Mouse (Mus musculus) thymus, postnatal 25 days (tissue): ENCODE results near the gene Focad.

Source experiments
- DNase-seq: peaks from one replicate; pipeline ENCODE4 v3.0.0; 2022

Gene Focad

GRCm38 (mm10) chr4:88094062-88094767, at the start of gene Focad:
Gene Focad, plus strand, starts transcription at chr4:88094629.
- peak; percentile 99 for DNase-seq

GRCm38 (mm10) chr4:88045151-88045550, 49.3 kb upstream of the Focad start:
- no peak for DNase-seq

GRCm38 (mm10) chr4:88046280-88046679, 48.1 kb upstream of the Focad start:
- DNase-seq, result peak; percentile 52

- no peak for DNase-seq
These were observed 19.0 kb upstream of the Focad start for GRCm38 (mm10) chr4:88075388-88075787.

GRCm38 (mm10) chr4:88078983-88079382, 15.4 kb upstream of the Focad start:
- DNase-seq, result no peak

- no peak for DNase-seq
These were observed 13.0 kb upstream of the Focad start for GRCm38 (mm10) chr4:88081417-88081816.

- DNase-seq, result no peak
These were observed 12.5 kb upstream of the Focad start for GRCm38 (mm10) chr4:88081885-88082284.

GRCm38 (mm10) chr4:88082381-88082780, 12.0 kb upstream of the Focad start:
- no peak for DNase-seq

- DNase-seq, result no peak
These were observed 10.6 kb upstream of the Focad start for GRCm38 (mm10) chr4:88083781-88084180.

- no peak for DNase-seq
These were observed 4.1 kb upstream of the Focad start for GRCm38 (mm10) chr4:88090316-88090715.

GRCm38 (mm10) chr4:88094768-88095420, 465 bp downstream of the Focad start:
- no peak for DNase-seq

GRCm38 (mm10) chr4:88095693-88096092, 1.3 kb downstream of the Focad start:
- no peak for DNase-seq

- no peak for DNase-seq
These were observed 14.2 kb downstream of the Focad start for GRCm38 (mm10) chr4:88108585-88108984.

- no peak for DNase-seq
These were observed 22.9 kb downstream of the Focad start for GRCm38 (mm10) chr4:88117331-88117730.

- DNase-seq, result no peak
These were observed 23.5 kb downstream of the Focad start for GRCm38 (mm10) chr4:88117942-88118341.

- peak; percentile 53 for DNase-seq
These were observed 24.4 kb downstream of the Focad start for GRCm38 (mm10) chr4:88118750-88119395.

GRCm38 (mm10) chr4:88120091-88120490, 25.7 kb downstream of the Focad start:
- DNase-seq, result no peak

- no peak for DNase-seq
These were observed 28.0 kb downstream of the Focad start for GRCm38 (mm10) chr4:88122472-88122871.

GRCm38 (mm10) chr4:88135936-88136335, 41.5 kb downstream of the Focad start:
- DNase-seq, result no peak

GRCm38 (mm10) chr4:88136528-88136927, 42.1 kb downstream of the Focad start:
- DNase-seq, result no peak

GRCm38 (mm10) chr4:88138366-88138917, 44.0 kb downstream of the Focad start:
- no peak for DNase-seq

- no peak for DNase-seq
These were observed 55.0 kb downstream of the Focad start for GRCm38 (mm10) chr4:88149462-88149861.

GRCm38 (mm10) chr4:88155490-88156160, 61.2 kb downstream of the Focad start:
- DNase-seq, result no peak
